Mouse (Mus musculus): ENCODE results near the gene Rbm14.
A peak's percentile ranks its signal among the peaks of the same experiment; 100 is the strongest.
"Not testable (repeated sequence)": the region's sequence is repeated elsewhere in the genome, so short reads cannot be mapped to it uniquely, and the experiment has no call there.

Gene Rbm14

DNA sequence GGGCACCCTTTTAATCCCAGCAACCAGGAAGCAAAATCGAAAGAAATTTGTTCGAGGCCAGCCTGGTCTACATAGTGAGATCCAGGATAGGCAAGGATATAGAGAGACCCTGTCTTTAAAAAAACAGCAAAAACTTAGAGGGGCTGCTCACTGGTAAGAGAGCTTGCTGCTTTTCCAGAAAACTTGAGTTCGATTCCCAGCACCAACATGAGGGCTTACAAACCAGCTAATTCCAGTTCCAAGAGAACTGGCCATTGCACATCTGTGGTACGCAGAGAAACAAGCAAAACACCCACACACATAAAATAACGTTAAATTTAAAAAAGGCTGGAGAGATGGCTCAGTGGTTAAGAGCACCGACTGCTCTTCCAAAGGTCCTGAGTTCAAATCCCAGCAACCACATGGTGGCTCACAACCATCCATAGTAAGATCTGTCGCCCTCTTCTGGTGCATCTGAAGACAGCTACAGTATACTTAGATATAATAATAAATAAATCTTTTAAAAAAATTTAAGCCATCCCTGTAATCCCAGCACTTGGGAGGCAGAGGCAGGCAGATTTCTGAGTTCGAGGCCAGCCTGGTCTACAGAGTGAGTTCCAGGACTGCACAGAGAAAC is 1.0 kb upstream of the Rbm14 start:
- DNase-seq (ENCODE audit: low spot score in 2 of 2) = not testable (repeated sequence)

- no peak for DNase-seq (ENCODE audit: low spot score in 2 of 2)
These were observed 442 bp upstream of the Rbm14 start for GRCm38 (mm10) chr19:4811909-4812242.

DNA sequence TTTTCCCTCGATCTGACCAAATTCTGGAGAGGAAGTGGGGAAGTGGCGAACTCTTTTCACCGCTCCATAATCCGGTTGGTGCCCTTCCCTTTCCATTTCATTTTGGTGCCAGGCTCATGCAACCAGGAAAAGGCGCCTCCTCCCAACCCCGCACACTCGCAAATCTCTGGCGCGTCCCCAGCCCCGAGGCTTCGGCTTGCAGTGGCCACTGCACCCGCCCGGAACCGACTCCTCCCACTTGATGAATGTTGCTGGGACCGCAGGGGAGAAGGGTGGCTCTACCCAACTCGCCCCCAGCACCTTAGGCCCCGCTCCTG is 730 bp downstream of the Rbm14 start:
- DNase-seq (ENCODE audit: low spot score in 2 of 2) = no peak

DNA sequence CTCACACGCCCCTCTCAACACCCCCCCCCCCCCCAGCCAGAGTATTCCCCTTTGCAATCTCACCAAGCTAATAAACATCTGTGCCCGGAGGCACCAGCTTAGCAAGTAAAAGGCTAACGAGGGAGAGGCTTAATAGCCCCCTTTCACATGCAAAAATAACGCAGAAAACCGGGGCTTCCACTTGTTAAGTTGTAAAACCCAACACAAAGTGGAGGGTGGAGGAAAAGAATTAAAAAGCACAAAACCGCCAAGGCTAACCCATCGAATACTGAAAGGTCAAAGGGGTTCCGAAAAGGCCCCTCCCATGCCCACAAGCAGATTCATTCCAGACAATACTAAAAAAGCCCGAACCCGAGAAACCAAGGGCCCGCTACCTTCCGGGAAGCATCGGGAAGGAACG is 1.1 kb downstream of the Rbm14 start:
- DNase-seq (ENCODE audit: low spot score in 2 of 2) = no peak

DNA sequence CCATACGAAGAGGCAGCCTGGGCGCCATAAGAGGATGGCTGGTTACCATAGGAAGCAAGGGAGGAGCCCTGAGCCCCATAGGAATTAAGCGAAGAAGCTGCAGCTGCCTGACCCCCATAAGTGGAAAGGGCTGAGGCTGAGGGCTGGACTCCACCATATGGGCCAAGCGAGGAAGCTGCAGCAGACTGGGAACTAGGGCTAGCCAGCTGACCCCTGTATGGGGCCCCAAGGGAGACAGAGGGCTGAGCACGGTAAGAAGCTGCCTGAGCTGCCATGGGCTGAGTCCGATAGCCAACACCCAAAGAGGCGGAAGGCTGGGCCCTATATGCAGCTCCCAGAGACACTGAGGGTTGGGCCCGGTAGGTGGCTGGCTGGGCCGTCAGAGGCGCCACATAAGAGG is 8.2 kb downstream of the Rbm14 start:
- DNase-seq (ENCODE audit: low spot score in 2 of 2) = no peak

GRCm38 (mm10) chr19:4802691-4803091 is 8.7 kb downstream of the Rbm14 start:
- no peak for DNase-seq (ENCODE audit: low spot score in 2 of 2)

GRCm38 (mm10) chr19:4799083-4799482 is 12.4 kb downstream of the Rbm14 start:
- DNase-seq (ENCODE audit: low spot score in 2 of 2) = no peak

- DNase-seq (ENCODE audit: low spot score in 2 of 2) = no peak
These were observed 13.6 kb downstream of the Rbm14 start for GRCm38 (mm10) chr19:4797846-4798245.

GRCm38 (mm10) chr19:4795929-4796328 is 15.5 kb downstream of the Rbm14 start:
- DNase-seq (ENCODE audit: low spot score in 2 of 2) = no peak

GRCm38 (mm10) chr19:4793831-4794422 is 17.5 kb downstream of the Rbm14 start, which contains the start of gene Rbm4:
TSS of gene Rbm4 (minus strand) at chr19:4793901.
- peak; percentile 86 to 97 for DNase-seq (ENCODE audit: low spot score in 2 of 2)

DNA sequence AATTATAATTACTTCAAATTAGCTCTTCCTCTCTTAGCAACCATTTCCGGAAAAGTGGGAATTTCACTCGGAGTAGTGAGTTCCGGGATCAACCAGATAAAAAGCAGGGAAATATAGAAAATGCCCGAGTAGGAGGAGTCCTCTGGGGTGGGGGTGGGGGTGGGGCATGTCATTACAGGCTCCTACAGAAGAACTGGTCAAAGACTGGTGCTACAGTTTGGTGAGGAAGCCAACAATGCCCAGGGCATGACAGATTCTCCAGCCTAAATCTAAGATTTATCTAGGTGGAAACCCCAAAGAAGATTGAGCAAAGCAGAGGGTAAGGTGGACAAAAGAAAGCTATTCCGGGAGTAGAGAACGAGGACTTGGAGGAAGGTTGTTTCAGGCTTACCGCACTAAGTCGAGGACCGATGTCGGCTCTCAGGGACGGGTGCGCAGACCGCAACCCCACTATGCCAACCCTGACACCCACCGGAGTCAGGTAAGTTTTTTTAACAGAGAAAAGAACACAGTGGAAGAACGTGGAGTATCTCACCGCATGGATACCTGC is 18.1 kb downstream of the Rbm14 start:
- no peak for DNase-seq (ENCODE audit: low spot score in 2 of 2)

DNA sequence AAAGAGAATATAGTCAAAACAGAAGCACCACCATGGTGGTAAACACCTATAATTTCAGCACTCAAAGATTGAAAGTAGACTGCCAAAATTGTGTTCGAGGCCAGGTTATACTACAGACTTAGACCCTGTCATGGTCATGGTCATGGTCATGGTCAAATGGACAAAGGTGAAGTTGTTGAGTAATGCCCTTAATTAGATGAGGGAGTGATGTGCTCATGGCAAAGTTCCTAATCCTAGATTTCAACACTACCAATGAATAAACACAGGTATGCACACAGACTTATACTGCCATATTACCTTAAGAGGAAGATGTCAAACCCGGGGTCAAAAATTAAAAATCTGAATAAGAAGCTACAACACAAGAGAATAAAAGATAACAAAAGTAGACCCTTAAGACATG is 25.1 kb downstream of the Rbm14 start:
- no peak for DNase-seq (ENCODE audit: low spot score in 2 of 2)

DNA sequence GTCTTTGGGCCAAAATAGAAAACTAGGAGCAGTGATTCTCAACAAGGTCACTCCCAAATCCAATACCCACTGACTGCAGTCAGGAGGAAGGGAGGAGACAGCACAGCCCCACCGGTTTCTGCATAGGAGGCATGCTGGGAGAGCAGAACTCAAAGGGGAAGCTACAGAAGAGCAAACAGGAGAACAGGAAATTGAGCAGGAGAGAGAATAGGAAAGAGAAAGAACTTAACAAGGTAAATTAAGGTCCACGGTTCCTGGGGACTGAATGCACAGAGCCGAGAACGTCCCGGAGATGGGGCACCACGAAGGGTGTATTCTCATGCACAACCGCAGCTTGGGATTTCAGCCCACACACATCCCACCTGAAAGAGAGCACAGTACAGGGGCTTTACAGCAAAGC is 26.2 kb downstream of the Rbm14 start:
- DNase-seq (ENCODE audit: low spot score in 2 of 2) = no peak

GRCm38 (mm10) chr19:4782891-4783290 is 28.5 kb downstream of the Rbm14 start:
- no peak for DNase-seq (ENCODE audit: low spot score in 2 of 2)

GRCm38 (mm10) chr19:4772785-4773184 is 38.6 kb downstream of the Rbm14 start:
- DNase-seq (ENCODE audit: low spot score in 2 of 2) = no peak

DNA sequence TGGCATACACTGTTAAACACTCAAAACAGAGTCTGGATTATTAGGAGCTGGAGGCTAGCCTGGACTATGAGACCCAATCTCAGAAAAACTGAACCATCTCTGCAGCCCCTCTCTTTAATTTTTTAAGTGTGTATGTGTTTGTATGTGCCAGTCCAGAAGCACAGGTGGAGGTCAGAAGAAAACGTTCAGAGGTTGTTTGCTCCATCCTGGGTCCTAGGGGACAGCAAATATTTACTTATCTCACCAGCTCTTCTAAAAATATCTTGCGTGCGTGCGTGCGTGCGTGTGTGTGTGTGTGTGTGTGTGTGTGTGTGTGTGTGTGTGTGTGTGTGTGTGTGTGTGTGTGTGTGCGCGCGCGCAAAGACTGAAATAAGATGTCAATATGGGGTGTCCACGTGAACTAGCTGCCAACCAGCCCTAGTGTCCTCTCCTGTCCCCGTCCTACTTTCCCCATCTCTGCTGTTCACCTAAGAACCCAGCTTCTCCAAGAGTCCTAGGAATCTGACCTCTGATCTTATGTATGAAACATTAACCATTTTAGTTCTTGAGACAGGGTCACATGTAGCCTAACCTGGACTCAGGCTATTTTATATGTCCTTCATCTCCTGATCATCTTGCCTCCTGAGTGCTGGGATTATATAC is 43.8 kb downstream of the Rbm14 start:
- no peak for DNase-seq (ENCODE audit: low spot score in 2 of 2)

DNA sequence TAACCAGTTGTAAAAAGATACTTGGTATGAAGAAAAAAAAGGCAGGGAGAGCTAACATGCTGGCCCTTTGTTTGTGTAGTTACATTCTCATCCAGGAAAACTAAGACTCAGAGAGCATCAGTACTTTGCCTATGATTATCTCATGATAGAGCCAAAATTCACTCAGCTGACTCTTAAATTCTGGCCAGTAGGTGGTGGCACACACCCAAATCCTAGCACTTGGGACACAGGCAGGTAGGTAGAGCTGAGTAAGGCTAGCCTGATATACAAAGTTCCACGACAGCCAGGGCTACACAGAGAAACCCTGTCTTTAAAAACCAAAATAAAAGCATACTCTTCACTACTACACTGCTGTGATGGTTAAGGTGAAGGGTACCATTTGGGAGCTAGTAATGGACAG is 48.6 kb downstream of the Rbm14 start:
- DNase-seq (ENCODE audit: low spot score in 2 of 2) = no peak

- not testable (repeated sequence) for DNase-seq (ENCODE audit: low spot score in 2 of 2)
These were observed 50.9 kb downstream of the Rbm14 start for GRCm38 (mm10) chr19:4760544-4760943.

- no peak for DNase-seq (ENCODE audit: low spot score in 2 of 2)
These were observed 54.5 kb downstream of the Rbm14 start for GRCm38 (mm10) chr19:4756921-4757320.

DNA sequence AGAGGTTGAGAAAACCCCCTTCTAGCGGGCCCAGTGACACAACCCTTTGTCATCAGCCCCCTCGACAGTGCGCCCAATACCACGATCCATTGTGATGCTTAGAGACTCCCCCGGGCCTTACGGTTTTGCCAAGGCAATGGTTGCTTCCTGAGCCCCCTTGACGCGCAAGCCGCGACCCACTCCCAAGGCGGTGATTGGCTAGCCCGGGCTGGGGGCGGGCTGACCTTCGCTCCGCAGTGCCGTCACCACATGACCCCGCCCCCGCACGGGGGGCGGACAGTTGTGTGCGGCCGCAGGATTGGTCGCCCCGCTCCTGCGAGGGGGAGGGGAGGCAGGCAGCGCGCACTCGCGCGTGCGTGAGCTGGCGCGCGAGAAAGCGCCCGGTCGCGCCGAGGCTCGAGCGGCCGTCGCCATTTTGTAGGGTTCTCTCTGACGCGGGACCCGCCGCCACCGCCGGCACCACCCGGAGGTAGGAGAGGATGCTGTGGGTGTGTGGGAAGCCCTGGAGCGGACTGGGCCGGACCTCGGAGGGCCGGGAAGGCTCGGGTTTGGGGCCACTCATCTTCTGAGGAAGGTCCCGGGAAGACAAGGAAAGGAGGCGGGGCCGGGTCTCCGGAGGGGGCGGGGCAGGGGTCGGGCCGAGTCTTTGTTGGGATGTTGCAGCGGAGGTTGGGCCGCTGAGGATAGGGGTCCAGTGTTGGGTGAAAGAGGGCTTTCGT is 55.1 kb downstream of the Rbm14 start, which contains the start of gene Rbm4b:
Rbm4b (plus strand) TSS at position 305 of the 719 bp plus-strand sequence.
- peak; percentile 91 to 92 for DNase-seq (ENCODE audit: low spot score in 2 of 2)

GRCm38 (mm10) chr19:4755565-4756192 is 55.8 kb downstream of the Rbm14 start:
- peak; percentile 81 for DNase-seq (ENCODE audit: low spot score in 2 of 2)
